Mouse (Mus musculus) R1 (cell line): ENCODE data around the gene Gpr119.
A peak's percentile ranks its signal among the peaks of the same experiment; 100 is the strongest.

Source experiments
- DNase-seq: peaks from one replicate; pipeline ENCODE4 v3.0.0-alpha.2; 2018; ENCODE audit warnings: low read depth, low spot score

Gene Gpr119

GRCm38 (mm10) chrX:48674171-48674570 is at the start of gene Gpr119:
Gene Gpr119 (minus strand): TSS chrX:48674478.
- no peak for DNase-seq

DNA sequence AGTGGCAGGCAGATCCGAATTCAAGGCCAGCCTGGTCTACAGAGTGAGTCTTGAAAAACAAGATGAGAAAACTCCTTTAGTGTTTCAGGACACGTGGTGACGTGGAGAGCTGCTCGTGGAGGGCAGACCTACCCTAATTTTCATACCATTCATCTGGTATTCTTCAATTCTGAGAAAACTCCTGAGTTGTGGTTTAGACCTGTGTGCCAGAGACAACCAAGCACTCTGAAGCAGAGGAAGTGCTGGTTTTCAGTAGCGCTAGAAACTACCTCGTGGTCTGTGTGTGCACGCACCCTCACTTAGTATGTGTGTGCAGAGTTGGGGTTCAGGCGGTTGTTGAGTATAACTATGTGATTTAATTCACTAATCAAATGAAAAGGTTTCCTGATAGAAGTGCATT is 38.6 kb upstream of the Gpr119 start:
- no peak for DNase-seq

DNA sequence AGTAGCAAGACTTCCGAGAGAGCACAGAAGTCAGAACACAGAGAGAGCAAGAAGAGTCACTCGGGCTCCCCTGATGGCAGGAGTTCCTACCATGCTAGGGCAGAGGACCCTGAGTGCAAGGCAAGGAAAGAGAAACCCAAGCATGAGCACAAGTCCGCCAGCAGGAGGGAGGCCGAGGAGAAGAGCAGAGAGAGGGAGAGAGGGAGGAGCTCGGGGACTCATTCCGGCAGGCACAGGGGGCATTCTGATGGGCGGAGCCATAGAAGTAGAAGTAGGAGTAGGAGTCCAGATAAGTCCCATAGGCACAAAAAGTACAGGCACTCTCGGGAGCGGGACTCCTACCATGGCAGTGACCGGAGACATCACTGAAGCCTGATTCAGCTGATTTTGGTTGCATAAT is 35.4 kb upstream of the Gpr119 start:
- DNase-seq, result peak; percentile 73

DNA sequence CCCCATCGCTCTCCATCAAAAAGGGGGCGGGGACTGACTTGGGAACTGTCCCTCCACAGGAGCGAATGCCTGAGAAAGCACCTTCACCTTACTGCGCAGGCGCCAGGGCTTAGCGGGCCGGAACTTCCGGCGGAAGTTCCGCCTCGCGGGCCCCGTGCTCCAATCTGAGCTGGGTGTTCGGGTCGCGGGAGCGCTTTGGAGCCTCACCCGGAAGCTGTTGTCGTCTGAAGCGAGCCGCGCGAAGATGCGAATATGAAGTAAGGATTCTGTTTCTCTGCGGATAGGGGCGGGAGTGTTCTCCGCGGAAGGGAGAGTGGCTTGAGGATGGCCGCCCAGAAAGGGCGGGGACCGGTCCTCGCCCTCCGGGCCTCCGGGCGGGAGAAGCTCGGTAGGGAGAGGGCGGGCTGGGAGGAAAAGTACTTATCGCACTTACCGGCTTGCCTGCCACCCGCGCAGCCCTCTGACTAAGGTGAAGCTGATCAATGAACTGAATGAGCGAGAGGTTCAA is 20.6 kb upstream of the Gpr119 start, which contains the start of gene Rbmx2:
TSS of gene Rbmx2 (plus strand) at position 141 of the 508 bp plus-strand sequence.
- peak; percentile 94 for DNase-seq

DNA sequence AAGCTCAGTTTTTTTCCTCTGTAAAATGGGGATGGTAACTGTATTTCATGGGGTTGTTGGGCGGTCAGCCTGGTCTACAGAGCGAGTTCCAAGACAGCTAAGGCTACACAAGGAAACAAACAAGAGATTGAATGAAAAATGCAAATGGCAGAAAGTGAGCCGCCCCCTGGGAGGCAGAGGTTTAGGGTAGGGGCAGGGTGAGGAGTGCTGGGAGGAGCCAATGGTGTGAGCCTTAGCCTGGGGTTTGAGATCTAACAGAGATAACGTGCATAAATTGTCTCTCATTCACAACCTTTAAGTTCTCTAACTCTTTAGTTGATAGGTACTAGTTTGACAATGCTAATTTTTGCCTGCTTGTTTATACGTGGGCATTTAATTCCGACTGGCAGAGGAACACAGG is 20.2 kb upstream of the Gpr119 start:
- DNase-seq, result no peak

DNA sequence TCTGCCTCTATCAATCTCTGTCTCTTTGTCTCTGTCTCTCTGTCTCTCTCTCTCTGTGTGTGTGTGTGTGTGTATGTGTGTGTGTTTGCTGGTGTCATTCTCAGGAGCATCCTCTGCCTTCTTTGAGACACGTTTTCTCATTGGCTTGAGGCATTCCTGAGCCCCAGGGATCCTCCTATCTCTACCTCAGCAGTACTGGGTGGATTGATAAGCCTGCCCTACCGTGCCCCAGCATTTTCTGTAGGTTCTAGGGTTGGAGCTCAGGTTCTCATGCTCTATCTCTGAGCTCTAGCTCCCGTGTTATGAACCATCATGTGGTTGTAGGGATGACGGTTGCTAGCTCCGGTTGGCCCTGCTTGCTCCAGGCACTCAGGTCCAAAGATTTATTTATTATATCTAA is 9.6 kb upstream of the Gpr119 start:
- no peak for DNase-seq

- peak; percentile 55 for DNase-seq
Measured at GRCm38 (mm10) chrX:48683451-48683850, 9.2 kb upstream of the Gpr119 start.

DNA sequence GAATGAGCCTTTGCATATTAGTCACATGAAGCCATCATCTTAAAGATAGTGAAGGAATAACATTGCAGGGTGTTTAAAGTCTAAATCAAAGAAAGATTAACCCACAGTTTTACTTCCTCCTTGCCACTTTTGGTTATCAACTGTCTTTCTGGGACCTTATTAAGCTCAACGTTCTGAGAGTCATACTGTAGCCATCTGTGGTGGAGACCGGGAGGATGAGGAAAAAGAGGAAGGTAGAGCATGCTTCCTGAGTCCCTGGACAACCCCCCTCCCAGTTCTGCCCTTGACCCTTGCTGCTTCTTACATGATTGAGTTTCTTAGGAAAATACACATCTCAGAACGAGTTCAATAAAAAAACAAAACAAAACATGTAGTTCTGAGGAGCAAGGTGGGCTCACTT is 2.6 kb downstream of the Gpr119 start:
- no peak for DNase-seq

DNA sequence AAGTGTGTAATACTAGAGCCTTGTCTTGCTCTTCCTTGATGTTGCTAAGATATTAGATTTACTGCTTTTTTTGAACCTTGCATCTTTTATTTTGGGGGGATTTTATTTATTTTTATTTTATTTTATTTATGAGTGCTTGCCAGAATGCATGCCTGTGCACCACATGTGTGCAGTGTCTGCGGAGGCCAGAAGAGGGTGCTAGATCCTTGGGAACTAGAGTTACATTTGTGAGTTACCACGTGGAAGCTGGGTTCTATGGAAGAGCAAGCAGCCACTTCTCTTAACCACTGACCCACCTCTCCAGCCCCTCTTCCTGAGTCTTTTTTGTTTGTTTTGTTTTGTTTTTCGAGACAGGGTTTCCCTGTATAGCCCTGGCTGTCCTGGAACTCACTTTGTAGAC is 4.7 kb downstream of the Gpr119 start:
- peak; percentile 59 for DNase-seq

- DNase-seq, result peak; percentile 48
Measured at GRCm38 (mm10) chrX:48666807-48667206, 7.5 kb downstream of the Gpr119 start.

GRCm38 (mm10) chrX:48644122-48644521 is 30.2 kb downstream of the Gpr119 start:
- DNase-seq, result peak; percentile 31

DNA sequence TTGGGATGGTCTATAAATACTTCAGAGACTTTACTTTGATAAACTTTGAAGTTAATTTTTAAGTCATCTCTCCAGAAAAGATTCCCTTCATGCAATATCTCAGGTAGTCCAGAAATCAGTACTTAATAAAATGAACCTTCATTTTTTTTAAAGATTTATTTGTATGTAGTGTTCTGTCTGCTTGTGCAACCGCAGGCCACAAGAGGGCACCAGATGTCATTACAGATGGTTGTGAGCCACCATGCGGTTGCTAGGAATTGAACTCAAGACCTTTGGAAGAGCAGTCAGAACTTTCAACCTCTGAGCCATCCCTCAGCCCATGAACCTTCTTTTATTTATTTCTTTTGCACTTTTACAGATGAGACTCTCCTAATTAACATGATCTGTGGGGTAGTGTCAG is 37.2 kb downstream of the Gpr119 start:
- DNase-seq, result peak; percentile 44

DNA sequence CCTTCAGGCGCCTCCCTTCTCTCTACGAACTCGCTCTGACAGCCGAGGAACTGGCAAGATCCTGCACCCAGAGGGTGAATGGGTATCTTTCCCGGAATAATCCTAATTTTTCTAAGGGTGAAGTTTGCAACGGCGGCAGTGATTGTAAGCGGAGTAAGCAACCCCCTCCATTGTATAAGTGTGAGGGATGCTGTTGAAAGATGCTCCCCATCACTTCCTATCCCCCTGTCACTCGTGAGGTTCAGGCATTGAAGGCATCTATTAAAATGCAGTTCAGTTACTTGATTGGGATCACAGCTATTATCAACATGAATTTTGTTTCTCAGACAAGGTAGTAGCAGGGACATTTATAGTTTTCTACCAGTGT is 50.2 kb downstream of the Gpr119 start:
- no peak for DNase-seq

DNA sequence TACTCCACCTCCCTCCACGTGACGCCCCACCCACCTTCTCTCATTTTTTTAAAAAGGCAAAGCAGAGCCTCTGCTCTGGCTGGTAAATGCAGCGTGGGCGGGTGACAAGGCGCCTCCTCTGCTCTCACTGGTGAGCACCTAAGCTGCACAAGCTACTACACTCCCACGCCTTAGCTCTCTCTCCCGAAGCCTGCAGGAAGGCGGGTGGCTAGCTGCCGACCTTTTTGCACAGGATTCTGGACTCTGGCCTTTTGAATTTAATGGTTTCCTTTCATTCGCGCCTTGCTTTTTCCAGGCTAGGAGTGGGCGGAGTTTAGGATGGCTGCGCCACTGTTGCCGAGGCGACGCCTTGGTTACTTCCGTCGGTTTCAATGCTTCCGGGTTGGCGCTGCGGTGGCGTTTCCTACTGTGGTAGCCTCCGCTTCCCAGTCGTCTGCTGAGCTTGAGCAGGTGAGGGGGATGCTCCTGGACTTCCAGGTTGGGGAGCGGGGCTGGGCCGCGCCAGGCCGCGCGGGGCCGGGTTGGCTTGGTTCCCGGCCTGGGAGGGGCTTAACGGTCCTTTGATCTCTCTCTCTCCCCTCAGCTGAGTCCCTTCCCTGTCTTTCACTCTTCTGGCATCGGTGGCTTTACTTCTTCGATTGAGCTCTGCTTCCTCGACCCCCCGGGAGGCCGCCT is 50.8 kb downstream of the Gpr119 start, which contains the start of gene Slc25a14:
TSS of gene Slc25a14 (plus strand) at position 35 of the 675 bp plus-strand sequence.
- peak; percentile 91 for DNase-seq

- no peak for DNase-seq
Measured at GRCm38 (mm10) chrX:48623049-48623378, 51.3 kb downstream of the Gpr119 start.
